Mouse (Mus musculus) layer of hippocampus, postnatal 36 days (tissue): ENCODE data around the gene Sulf2. TPM values are rescaled to one million over a fixed set of nuclear protein-coding genes. Genes with fewer than 3 reads are reported as not detected.

Experiments used
- DNase-seq, 2 experiments: peaks; one replicate each; pipeline ENCODE4 v3.0.0; 2022
- total RNA-seq, 2 experiments: library from RNA; stranded (reverse); gene quantifications; 2 replicates each; pipeline ENCODE4 v1.2.3; 2021

Sulf2 gene
- total RNA-seq, 2 experiments from 2014 or later, result 110 to 111 TPM

DNA sequence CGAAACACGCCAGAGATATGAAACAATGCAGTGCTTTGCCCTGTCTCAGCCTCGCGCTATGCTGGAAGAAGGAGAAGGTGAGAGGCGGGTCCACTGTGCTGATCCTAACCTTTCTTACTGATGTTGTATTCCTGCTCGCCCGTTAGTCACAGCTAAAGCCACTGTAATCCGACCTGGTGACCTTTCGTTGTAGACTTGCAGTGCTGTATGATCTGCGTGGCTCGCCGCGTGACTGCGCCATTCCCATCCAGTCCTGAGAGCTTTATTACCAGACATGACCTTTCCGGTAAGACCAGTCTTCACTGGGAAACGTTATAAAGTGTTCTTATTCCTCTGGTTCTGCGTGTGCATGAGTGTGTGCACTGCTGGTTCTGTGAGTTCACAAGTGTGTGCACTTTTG is 104.0 kb downstream of the Sulf2 start:
- no peak for DNase-seq

- no peak for DNase-seq
These were observed 106.6 kb downstream of the Sulf2 start for GRCm38 (mm10) chr2:166048852-166049251.

DNA sequence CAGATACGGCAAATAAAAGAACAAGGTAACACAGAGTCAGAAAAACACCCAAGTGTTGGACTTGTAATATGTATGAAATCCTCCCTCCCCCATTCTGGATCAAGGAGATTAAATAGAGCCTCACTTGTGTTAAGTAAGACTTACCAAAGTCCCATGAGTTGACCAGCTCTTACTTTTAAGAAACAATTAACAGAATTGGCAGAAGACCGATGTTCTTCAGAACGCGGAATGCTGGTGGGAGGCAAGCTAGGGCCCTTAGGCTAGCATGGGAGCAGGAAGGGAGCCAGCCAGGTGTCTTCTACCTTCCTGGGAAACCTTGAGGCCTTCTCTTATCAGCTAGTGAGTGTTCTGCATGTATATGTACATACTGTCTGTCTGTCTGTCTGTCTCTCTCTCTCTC is 107.5 kb downstream of the Sulf2 start:
- DNase-seq, result no peak

- no peak for DNase-seq
These were observed 109.6 kb downstream of the Sulf2 start for GRCm38 (mm10) chr2:166045549-166046501.

DNA sequence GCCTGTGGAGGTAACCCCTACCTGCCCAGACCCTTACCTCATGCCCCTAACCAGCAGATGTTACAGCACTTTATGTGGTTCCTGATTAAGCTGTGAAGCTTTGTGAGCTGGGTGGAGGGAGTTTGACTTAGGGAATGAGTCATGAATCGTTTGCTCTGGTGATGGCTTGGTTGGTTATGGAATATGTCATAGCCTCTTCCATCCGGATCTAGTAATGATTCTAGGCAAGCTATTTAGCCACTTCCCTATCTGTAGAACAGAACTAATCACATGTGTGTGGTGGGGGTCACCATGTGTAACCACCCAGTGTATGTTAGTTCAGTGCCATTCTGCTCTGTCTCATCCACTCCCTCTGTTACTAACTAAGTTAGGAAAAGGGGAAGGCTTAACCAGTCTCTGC is 110.5 kb downstream of the Sulf2 start:
- DNase-seq, result no peak

DNA sequence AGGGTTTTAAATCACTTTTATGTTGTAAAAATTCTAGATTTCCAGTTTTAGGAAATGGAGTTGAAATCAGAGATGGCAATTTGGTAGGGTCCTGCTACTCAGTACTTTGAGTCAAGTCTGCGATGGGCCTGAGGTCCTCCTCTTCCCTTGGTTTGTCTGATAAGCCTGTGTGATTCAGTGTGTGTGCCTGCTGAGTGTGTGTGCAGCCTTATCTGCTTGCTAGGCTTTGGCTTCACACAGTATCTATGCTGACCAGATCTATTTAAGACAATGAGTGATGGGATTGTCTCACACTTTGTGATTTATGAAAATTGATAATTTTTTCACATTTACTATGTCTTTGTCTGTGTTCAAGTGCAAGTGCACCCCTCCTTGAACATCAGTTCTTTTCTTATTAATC is 112.9 kb downstream of the Sulf2 start:
- no peak for DNase-seq

DNA sequence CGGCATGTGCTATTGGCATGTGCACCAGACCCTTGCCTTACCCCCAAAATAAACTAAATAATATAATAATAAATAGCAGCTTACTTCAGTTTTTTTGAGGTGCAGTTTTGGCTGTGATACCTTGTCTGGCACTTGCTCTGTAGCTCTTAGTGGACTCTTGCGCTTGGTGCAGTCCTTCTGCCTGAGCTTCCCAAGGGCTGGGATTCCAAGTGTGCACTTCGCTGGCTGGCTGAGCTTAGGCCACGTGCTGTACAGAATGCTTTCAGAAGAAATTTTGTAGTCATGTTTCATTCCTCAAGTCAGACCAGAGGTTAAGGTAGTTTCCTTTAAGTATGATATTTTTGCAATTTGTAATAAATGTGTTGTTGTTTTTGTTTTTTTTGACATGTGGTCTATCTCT is 115.8 kb downstream of the Sulf2 start:
- DNase-seq, result no peak

DNA sequence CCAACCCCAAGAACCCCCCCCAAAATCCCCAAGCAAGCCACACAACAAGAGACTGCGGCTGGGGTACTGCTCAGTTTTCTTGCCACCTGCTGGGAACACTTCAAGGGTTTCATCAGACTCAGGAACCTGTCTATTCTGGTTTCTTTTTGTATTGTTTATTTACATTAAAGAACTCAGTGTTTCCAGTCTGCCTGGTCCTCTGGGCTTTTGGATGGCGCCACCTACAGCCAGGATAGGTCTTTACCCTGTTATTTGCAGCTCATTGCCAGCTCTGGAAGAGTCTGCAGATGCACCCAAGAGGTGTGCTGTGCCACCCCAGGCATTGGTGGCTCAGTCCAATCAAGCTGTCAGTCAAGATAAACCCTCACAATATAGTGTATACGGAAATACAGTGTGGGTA is 119.7 kb downstream of the Sulf2 start:
- DNase-seq, result no peak

DNA sequence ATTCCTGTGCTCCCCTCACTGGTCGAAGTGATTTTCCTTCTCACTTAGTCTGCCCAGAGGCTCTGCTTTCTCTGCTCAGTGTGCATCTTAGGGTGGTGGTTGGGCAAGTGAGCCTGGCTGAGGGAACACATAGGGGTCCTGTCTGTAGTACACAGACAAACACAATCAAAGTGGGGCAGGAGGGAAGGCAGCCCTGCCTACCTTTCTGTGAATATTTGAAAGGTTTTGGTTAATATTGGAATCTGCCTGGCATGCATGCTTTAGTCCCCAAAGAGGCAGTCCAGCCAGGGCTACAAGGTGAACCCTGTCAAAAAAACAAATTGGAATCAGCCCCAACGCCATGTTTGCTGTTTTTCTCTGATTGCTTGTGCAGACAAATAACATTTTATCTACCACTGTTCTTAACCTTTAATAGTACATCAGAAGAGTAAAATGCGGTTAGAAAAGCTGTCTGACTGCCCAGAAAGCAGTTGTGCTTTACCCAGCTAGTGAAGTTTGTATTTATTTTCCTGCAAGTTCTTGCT is 120.4 kb downstream of the Sulf2 start:
- no peak for DNase-seq

- DNase-seq, result no peak
These were observed 122.8 kb downstream of the Sulf2 start for GRCm38 (mm10) chr2:166032628-166033027.

DNA sequence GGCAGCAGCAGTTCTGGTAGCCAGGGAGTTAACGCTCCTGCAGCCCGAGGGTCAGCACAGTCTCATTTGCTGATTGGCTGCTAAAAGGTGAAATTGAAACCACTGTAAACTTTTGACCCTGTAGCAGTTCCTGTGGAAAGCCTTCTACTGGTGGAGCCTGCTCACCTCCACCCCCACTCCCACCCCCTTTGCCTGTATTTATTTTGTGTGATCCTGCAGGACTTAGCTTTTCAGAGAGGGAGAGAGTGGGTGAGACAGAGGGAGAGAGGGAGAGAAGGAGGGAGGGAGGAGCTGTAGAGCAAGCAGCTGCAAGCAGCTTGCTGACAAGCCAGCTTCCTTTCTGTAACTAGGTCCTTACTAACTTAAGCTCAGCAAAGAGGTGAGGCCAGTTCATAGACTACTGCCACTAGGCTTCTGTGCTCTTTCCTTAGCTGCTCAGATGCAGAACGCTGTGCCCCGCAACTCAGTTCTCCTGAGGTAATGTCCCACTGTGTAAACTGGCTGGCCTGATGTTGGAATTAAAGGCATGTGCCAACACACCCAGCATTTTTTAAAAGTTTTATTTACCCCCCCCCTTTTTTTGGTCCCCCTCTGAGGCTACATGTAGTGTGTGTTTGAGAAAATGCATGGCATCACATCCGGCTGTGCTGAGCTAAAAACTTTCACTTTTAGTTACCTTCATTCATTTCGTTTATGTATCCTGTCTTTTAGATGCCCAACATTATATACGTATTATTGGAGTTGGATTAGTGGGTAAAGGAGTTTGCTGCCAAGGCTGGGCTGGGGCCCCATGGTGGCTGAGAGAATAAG is 124.1 kb downstream of the Sulf2 start:
- no peak for DNase-seq

GRCm38 (mm10) chr2:166030256-166030995 is 125.0 kb downstream of the Sulf2 start:
- DNase-seq, result no peak

GRCm38 (mm10) chr2:166029232-166029631 is 126.2 kb downstream of the Sulf2 start:
- DNase-seq, result no peak

DNA sequence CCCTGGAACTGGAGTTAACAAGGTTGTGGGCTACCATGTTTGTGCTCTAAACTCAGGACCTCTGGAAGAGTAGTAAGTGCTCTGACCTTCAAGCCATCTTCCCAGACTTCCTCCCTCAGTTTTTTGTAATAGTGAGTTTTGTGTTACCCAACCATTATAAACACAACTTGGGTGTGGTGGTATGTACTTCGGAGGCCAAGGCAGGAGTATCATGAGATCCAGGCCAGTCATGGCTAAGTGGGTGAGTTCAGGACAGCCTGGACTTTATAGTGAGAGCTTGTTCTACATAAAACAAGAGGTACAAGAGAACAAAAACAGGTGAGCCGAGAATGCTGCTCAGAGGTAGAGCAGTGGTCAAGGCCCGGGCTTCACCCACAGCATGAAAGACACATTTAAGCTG is 127.6 kb downstream of the Sulf2 start:
- DNase-seq, result no peak

DNA sequence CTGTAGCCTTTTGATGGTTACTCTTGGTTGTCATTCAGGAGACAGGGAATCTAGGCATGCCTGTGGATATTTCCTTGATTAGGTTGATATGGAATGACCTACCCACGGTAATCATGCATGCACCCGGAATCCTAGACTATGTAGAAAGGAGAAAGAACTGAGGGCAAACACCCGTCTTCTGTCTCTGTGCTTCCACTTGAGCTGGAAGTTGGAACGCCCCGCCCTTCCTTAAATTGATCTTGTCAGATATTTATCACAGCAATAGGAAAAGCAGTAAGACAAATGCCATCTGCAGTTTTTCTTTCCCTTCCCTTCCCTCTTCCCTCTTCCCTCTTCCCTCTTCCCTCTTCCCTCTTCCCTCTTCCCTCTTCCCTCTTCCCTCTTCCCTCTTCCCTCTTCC is 129.5 kb downstream of the Sulf2 start:
- no peak for DNase-seq

- no peak for DNase-seq
These were observed 130.8 kb downstream of the Sulf2 start for GRCm38 (mm10) chr2:166024621-166025020.

DNA sequence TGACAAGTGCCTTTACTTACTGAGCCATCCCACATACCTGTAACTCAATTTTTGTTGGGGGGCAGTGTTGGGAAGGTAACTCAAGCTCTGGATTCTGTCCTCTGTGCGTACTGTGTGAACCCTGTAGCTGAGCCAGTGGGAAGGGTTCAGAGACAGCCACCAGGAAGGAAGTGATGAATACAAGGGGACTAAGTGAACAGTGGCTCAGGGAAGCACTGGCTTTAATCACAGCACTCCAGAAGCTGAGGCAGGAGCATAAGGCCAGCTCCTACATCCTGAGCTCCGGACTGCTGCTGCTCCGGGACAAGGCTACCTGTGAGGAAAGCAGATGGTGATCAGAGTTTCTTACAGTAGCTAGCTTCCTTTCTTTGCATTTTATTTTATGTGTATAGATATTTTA is 131.4 kb downstream of the Sulf2 start:
- DNase-seq, result no peak

Other genes with a start within 250 kb of the Sulf2 start
- 10 to 100 TPM; 34.6 to 37.8 TPM for gene Ncoa3, start 163.0 kb downstream of the Sulf2 start, total RNA-seq